Mouse (Mus musculus) urinary bladder, postnatal 25 days (tissue): Measurements from ENCODE around the gene Vmn1r49.
"Not testable (repeated sequence)": the region's sequence is repeated elsewhere in the genome, so short reads cannot be mapped to it uniquely, and the experiment has no call there.

Source experiments
- DNase-seq: peaks from one replicate; pipeline ENCODE4 v3.0.0; 2022; ENCODE audit warnings: low spot score

The Vmn1r49 gene

GRCm38 (mm10) chr6:90078406-90078805 is at the start of gene Vmn1r49:
Vmn1r49 (minus strand) TSS chr6:90078506.
- no peak for DNase-seq

GRCm38 (mm10) chr6:90122296-90122695 is 44.0 kb upstream of the Vmn1r49 start, which contains the start of gene Vmn1r51:
Vmn1r51 (plus strand) TSS chr6:90122596.
- DNase-seq, result not testable (repeated sequence)

GRCm38 (mm10) chr6:90101130-90101529 is 22.8 kb upstream of the Vmn1r49 start, which contains the start of gene Vmn1r50:
Vmn1r50 (plus strand) TSS chr6:90101430.
- DNase-seq, result no peak

- DNase-seq, result no peak
These were observed 22.3 kb upstream of the Vmn1r49 start for GRCm38 (mm10) chr6:90100566-90100965.

- DNase-seq, result not testable (repeated sequence)
These were observed 41.6 kb downstream of the Vmn1r49 start, which contains the start of gene Vmn1r48 for GRCm38 (mm10) chr6:90036741-90037140. Vmn1r48 (minus strand) TSS chr6:90036841.
